ENCODE assay signal across 11 mouse cellular contexts in the genomic region with DNA sequence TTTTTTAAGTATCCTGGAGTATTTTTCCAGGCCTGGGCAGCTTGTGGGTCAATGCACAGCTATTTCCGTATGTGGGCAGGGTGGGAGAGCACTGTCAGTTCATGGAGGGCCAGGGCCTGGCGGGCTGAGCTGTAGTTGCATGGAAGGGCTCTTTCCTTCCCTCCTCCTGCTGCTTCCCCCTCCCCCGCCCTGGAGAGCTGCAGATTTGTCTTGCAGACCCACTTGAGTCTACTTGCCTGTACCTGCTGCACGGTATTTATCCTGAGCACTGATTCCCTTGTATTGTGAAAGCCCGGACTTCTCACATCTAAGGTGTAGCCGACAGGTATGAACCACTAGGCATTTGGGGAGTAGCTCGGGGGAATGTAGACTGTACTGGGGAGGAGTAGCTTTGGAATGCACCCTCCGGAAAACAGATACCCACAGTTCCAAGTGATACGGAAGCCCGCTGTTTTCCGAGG. TPM values are rescaled to one million over a fixed set of nuclear protein-coding genes. Genes with fewer than 3 reads are reported as not detected.
DNase-seq lines count a peak whose midpoint lies in the region; ATAC-seq and TF ChIP-seq lines count a peak whose summit lies in the region.
"Had no signal": no experiment of that assay in that cellular context is flagged by ENCODE, and none has a peak within 500 bp of the region (broad histone marks: within the 10 kb centered on the region; RNA-seq: fewer than 3 reads in every experiment).

No protein-coding gene starts in this region.

- H3K27ac ChIP-seq in layer of hippocampus, adult 2 months, result peak overlapping the region; percentile 80; the same call in 1 of the 2 replicates
- 0 out of 2 replicates have a peak overlapping the region, but pooled peaks have one; percentile 29 for H3K27ac ChIP-seq in neural tube, embryonic 11.5 days (ENCODE audit: low read depth, low read length)

- H3K36me3 ChIP-seq in neural tube, embryonic 11.5 days (ENCODE audit: control insufficient read depth, insufficient read depth, low read length), result no peaks in the 10 kb centered on the region
- H3K36me3 ChIP-seq: forebrain, embryonic 15.5 days had no signal

- no peak for TF ChIP-seq CTCF in layer of hippocampus, adult 2 months (conservative IDR thresholded peaks at IDR 0.05)

- H3K4me1 ChIP-seq in neural tube, embryonic 11.5 days (ENCODE audit: control insufficient read depth, insufficient read depth, low read length), result peaks cover 8% of the 10 kb centered on the region

- H3K4me2 ChIP-seq in neural tube, embryonic 11.5 days (ENCODE audit: low read depth), result no peak overlapping the region
- H3K4me2 ChIP-seq: forebrain, embryonic 15.5 days had no signal

- H3K9me3 ChIP-seq in neural tube, embryonic 11.5 days (ENCODE audit: control insufficient read depth, low read length), result no peaks in the 10 kb centered on the region
- H3K9me3 ChIP-seq: forebrain, embryonic 15.5 days had no signal

- no peaks in the 10 kb centered on the region for H3K27me3 ChIP-seq in neural tube, embryonic 11.5 days (ENCODE audit: control insufficient read depth, insufficient read depth, low read length)
- H3K27me3 ChIP-seq: forebrain, embryonic 15.5 days; Patski had no signal

- no peak overlapping the region for H3K9ac ChIP-seq in neural tube, embryonic 11.5 days (ENCODE audit: low read length)
- H3K9ac ChIP-seq: forebrain, embryonic 15.5 days had no signal

- whole genome bisulfite sequencing in neural tube, embryonic 11.5 days, result 59% methylated on average over 10 of the region's 11 CpGs

- ATAC-seq in neural tube, embryonic 11.5 days (ENCODE audit: insufficient read depth, low FRiP score, low TSS enrichment), result no peak
- ATAC-seq: forebrain, embryonic 15.5 days; Patski had no signal

- DNase-seq in layer of hippocampus, adult 2 months (ENCODE audit: low spot score in 2 of 2), result no peak
- no peak for DNase-seq in layer of hippocampus, postnatal 25 days (ENCODE audit: extremely low spot score in 1 of 2, low spot score in 1 of 2)
- DNase-seq in forelimb bud, embryonic 11.5 days (ENCODE audit: low read depth, low spot score), result peak; percentile 39
- peak; percentile 71 for DNase-seq in kidney, postnatal 14 days
- DNase-seq in neural tube, embryonic 11.5 days (ENCODE audit: low spot score), result no peak
- DNase-seq in ovary, adult 18-20 months (ENCODE audit: low spot score), result no peak
- DNase-seq in cerebellum, adult 11 months, result no peak
- DNase-seq: cerebellum, adult 11-12 months; thymus, postnatal 4 days had no signal

- no peak overlapping the region for H3K4me3 ChIP-seq in layer of hippocampus, adult 2 months
- no peak overlapping the region for H3K4me3 ChIP-seq in neural tube, embryonic 11.5 days (ENCODE audit: low read depth, low read length)
- H3K4me3 ChIP-seq: forebrain, embryonic 15.5 days had no signal

RNA-seq across cellular contexts. Expression of gene Ctdspl, which starts 49.0 kb away (rescaled TPM):
- total RNA-seq in layer of hippocampus, adult 2 months (2021), result 10 to 100 TPM; 23.9 to 28.0 TPM
- 10 to 100 TPM; 23.7 to 24.4 TPM for total RNA-seq in layer of hippocampus, postnatal 25 days (2021)
- 8.0 and 8.6 TPM in 2 replicates for polyA plus RNA-seq in neural tube, embryonic 11.5 days (2014; fragmentation: Nextera tagmentation; extraction: Ambion mirVana)

Comparison
In these comparisons a context has a peak if more than half of its experiments do, and no peak if none do; other contexts are left out.
1. DNase-seq: peak in forelimb bud, embryonic 11.5 days (single experiment) and kidney, postnatal 14 days (single experiment); none in layer of hippocampus, adult 2 months (0 of 2), layer of hippocampus, postnatal 25 days (0 of 2), neural tube, embryonic 11.5 days (single experiment), ovary, adult 18-20 months (single experiment) and cerebellum, adult 11 months (single experiment).